Mouse (Mus musculus) heart, postnatal 0 days (tissue): ENCODE measurements around the gene Eif4a1.

ENCODE experiments used
- CTCF ChIP-seq: IDR thresholded peaks from 2 replicates; pipeline ENCODE4 v1.5.1; 2016; ENCODE audit warnings: antibody characterized with exemption, control low read depth, low read depth
- EP300 ChIP-seq: IDR thresholded peaks from 2 replicates; pipeline ENCODE4 v1.6.1; 2016; ENCODE audit warnings: antibody characterized with exemption, low read depth

DNA sequence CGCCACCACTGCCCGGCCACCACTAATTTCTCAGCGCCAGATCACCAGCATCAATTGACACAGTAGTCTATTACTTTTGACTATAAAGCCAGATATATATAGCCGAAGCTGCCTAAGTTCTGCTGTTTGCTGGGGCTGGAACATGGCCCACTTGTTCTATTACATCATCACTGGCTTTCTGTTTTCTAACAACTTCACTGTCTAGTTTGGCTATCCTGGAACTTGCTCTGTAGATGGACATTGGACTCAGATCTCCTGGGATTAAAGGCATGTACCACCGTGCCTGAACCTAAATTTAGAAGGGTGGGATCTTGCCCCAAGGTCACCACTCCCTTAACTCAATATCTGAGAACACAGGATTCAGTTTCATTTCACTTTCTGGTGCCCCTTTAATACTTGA lies 26.4 kb downstream of the Eif4a1 start:
- TF ChIP-seq EP300 (no peak), CTCF (no peak)
